Mouse (Mus musculus) forebrain, embryonic 14.5 days (tissue): ENCODE data around the gene Gm20388. TPM values are rescaled to one million over a fixed set of nuclear protein-coding genes. Genes with fewer than 3 reads are reported as not detected.

Source experiments
- ATAC-seq: fragments of 200-750 bp; cut with Nextera tagmentation; 2 replicates; pipeline ENCODE4 v1.8.0; 2017; ENCODE audit warnings: mild to moderate bottlenecking, moderate library complexity
- DNase-seq: peaks from one replicate; pipeline ENCODE4 v3.0.0-alpha.2; 2015; ENCODE audit warnings: low spot score
- H3K27ac ChIP-seq: fragments of 300-500 bp; sonication (generic); 2 replicates; pipeline ENCODE4 v1.5.1; 2014; ENCODE audit warnings: low read depth, mild to moderate bottlenecking, control low read depth, low read length, moderate library complexity
- H3K27me3 ChIP-seq: fragments of 300-500 bp; sonication (generic); replicated peaks from 2 replicates; pipeline ENCODE4 v1.6.1; 2014; ENCODE audit warnings: low read length, control low read depth, mixed read lengths; ENCODE audit not compliant: control insufficient read depth, insufficient read depth
- H3K36me3 ChIP-seq: fragments of 300-500 bp; sonication (generic); 2 replicates; pipeline ENCODE4 v1.6.1; 2014; ENCODE audit warnings: low read length, control low read depth; ENCODE audit not compliant: control insufficient read depth, insufficient read depth
- H3K4me1 ChIP-seq: fragments of 300-500 bp; sonication (generic); 2 replicates; pipeline ENCODE4 v1.6.1; 2014; ENCODE audit warnings: antibody characterized with exemption, low read length, control low read depth; ENCODE audit not compliant: control insufficient read depth, insufficient read depth
- H3K4me2 ChIP-seq: fragments of 300-500 bp; sonication (generic); 2 replicates; pipeline ENCODE4 v1.6.1; 2014; ENCODE audit warnings: mild to moderate bottlenecking, control low read depth, low read length
- H3K4me3 ChIP-seq: fragments of 300-500 bp; sonication (generic); 2 replicates; pipeline ENCODE4 v1.5.1; 2014; ENCODE audit warnings: low read depth, low read length, control low read depth
- H3K9ac ChIP-seq: fragments of 300-500 bp; sonication (generic); 2 replicates; pipeline ENCODE4 v1.6.1; 2014; ENCODE audit warnings: mild to moderate bottlenecking, low read length, control low read depth, moderate library complexity
- H3K9me3 ChIP-seq: fragments of 300-500 bp; sonication (generic); replicated peaks from 2 replicates; pipeline ENCODE4 v1.6.1; 2016; ENCODE audit warnings: low read length, control low read depth, mixed read lengths; ENCODE audit not compliant: control insufficient read depth
- WGBS: fragments of 180-500 bp; shearing (Covaris S2); extraction: QIAGEN DNeasy Blood & Tissue Kit; methylation state at CpG from one replicate; pipeline ENCODE4 v1.1.7; 2014; 5-methylcytosine and 5-hydroxymethylcytosine counted together
- polyA plus RNA-seq: library from polyadenylated mRNA; unstranded; fragments of >200 nt; fragmentation: Nextera tagmentation; extraction: Ambion mirVana; gene quantifications from 2 replicates; pipeline ENCODE4 v1.2.1, GENCODE M21; 2014

The Gm20388 gene
- polyA plus RNA-seq, 1 experiment from 2014 or later: 7.4 TPM

GRCm38 (mm10) chr8:121074848-121075145 is 1164.2 kb downstream of the Gm20388 start:
- no peak for DNase-seq
- Histone ChIP-seq H3K27ac (no peak overlapping the region), H3K4me3 (no peak overlapping the region), H3K36me3 (no peaks in the 10 kb centered on the region), H3K9ac (no peak overlapping the region), H3K9me3 (no peaks in the 10 kb centered on the region), H3K4me2 (no peak overlapping the region), H3K27me3 (peaks cover 91% of the 10 kb centered on the region), H3K4me1 (no peaks in the 10 kb centered on the region)
- ATAC-seq: no peak
- 1% methylated on average over 10 of the region's 10 CpGs for WGBS

DNA sequence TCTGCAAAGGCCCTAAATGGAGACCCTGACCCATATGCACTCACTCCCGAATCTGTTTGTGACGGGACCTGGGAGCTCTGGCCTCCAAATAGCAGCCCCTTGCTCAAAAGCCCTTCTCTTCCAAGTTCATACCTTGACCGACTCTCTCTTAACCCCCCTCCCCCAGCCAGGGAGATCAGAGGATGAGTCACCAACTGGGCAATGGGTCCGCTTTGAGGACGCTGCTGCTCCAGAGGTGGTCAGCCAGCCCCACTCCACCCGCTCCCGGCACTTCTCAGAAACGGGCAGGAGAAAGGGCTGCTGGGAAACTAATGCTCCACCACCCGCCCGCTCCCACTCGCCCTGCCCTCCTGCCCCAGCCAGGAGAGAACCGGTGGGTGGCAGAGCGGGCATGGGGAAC is 1165.3 kb downstream of the Gm20388 start:
- no peak overlapping the region for H3K4me3 ChIP-seq
- ATAC-seq: no peak
- no peak overlapping the region for H3K9ac ChIP-seq
- no peaks in the 10 kb centered on the region for H3K36me3 ChIP-seq
- H3K4me2 ChIP-seq: no peak overlapping the region
- no peaks in the 10 kb centered on the region for H3K9me3 ChIP-seq
- H3K27ac ChIP-seq: no peak overlapping the region
- no peak for DNase-seq
- WGBS: 1% methylated on average over 13 of the region's 13 CpGs
- no peaks in the 10 kb centered on the region for H3K4me1 ChIP-seq
- H3K27me3 ChIP-seq: peaks cover 91% of the 10 kb centered on the region

DNA sequence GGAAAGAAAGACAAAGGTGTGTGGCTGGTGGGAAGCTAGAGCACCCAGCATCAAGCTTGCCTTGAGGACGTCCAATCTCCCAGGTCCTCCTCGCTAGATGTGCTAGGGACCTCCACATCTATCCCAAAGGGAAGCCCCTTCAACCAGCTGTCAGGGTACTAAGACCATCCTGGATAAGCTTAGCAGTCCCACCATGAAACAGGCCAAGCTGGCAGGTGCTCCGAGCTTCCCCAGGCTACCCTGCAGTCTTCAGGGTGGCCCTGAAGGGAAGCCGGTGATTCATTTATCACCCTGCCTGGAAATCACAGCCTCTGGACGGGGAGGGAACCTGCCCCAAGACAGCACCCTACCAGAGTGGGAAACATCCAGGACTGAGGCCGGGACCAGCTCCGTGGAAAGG is 1165.9 kb downstream of the Gm20388 start:
- H3K27me3 ChIP-seq: peaks cover 91% of the 10 kb centered on the region

DNA sequence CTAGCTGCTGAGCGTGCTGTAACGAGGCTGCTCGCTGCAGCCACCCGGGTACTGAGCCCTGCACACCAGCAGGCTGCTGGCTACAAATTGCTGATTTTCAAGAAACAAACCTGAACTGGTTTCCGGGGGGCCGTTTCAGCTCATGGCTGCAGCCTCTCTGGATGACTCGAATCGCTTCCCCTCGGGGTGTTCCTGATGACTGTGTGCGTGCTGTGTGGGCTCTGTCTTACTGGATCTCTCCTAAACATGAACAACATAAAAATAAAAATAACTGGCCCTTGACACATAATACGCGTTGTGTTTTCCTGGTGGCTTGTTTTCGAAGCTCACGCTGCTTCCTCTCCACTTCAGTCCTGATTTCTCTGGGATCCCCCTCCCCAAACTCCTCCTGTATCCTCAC is 1168.1 kb downstream of the Gm20388 start:
- WGBS: under 1% methylated on average over 14 of the region's 14 CpGs
- Histone ChIP-seq H3K36me3 (no peaks in the 10 kb centered on the region), H3K9me3 (no peaks in the 10 kb centered on the region), H3K4me3 (no peak overlapping the region), H3K27me3 (peaks cover 94% of the 10 kb centered on the region), H3K4me2 (no peak overlapping the region), H3K9ac (no peak overlapping the region), H3K4me1 (peaks cover 3% of the 10 kb centered on the region), H3K27ac (no peak overlapping the region)
- DNase-seq (no peak), ATAC-seq (no peak)

More for the DNA sequence above, 1165.9 kb downstream of the Gm20388 start:
- H3K4me1 ChIP-seq: no peaks in the 10 kb centered on the region
- 4% methylated on average over 7 of the region's 7 CpGs for WGBS
- no peak overlapping the region for H3K4me3 ChIP-seq
- H3K9me3 ChIP-seq: no peaks in the 10 kb centered on the region
- H3K4me2 ChIP-seq: no peak overlapping the region
- no peak for DNase-seq
- H3K36me3 ChIP-seq: no peaks in the 10 kb centered on the region
- no peak overlapping the region for H3K9ac ChIP-seq
- ATAC-seq: no peak
- H3K27ac ChIP-seq: no peak overlapping the region

- H3K36me3 ChIP-seq: no peaks in the 10 kb centered on the region
- ATAC-seq (no peak), DNase-seq (no peak)
- H3K27ac ChIP-seq: no peak overlapping the region
- no peak overlapping the region for H3K4me2 ChIP-seq
- peaks cover 94% of the 10 kb centered on the region for H3K27me3 ChIP-seq
- H3K9me3 ChIP-seq: no peaks in the 10 kb centered on the region
- no peak overlapping the region for H3K9ac ChIP-seq
- peaks cover 6% of the 10 kb centered on the region for H3K4me1 ChIP-seq
- WGBS: under 1% methylated on average over 7 of the region's 7 CpGs
- H3K4me3 ChIP-seq: no peak overlapping the region
Measured at GRCm38 (mm10) chr8:121079201-121079600, 1168.6 kb downstream of the Gm20388 start.

- H3K4me2 ChIP-seq: no peak overlapping the region
- H3K27ac ChIP-seq: no peak overlapping the region
- H3K9ac ChIP-seq: no peak overlapping the region
- DNase-seq: no peak
- under 1% methylated on average over 12 of the region's 12 CpGs for WGBS
- H3K9me3 ChIP-seq: no peaks in the 10 kb centered on the region
- H3K36me3 ChIP-seq: no peaks in the 10 kb centered on the region
- peaks cover 6% of the 10 kb centered on the region for H3K4me1 ChIP-seq
- ATAC-seq: no peak
- H3K4me3 ChIP-seq: no peak overlapping the region
- H3K27me3 ChIP-seq: peaks cover 96% of the 10 kb centered on the region
Measured at GRCm38 (mm10) chr8:121079944-121080343, 1169.3 kb downstream of the Gm20388 start.

GRCm38 (mm10) chr8:121080361-121081090 is 1169.9 kb downstream of the Gm20388 start:
- ATAC-seq (no peak), DNase-seq (no peak)
- WGBS: under 1% methylated on average over 49 of the region's 49 CpGs
- peaks cover 6% of the 10 kb centered on the region for H3K4me1 ChIP-seq
- no peaks in the 10 kb centered on the region for H3K9me3 ChIP-seq
- no peaks in the 10 kb centered on the region for H3K36me3 ChIP-seq
- H3K4me3 ChIP-seq: no peak overlapping the region
- H3K27me3 ChIP-seq: peaks cover 99% of the 10 kb centered on the region
- no peak overlapping the region for H3K27ac ChIP-seq
- no peak overlapping the region for H3K4me2 ChIP-seq
- H3K9ac ChIP-seq: no peak overlapping the region

- Histone ChIP-seq H3K27ac (no peak overlapping the region), H3K9ac (no peak overlapping the region), H3K9me3 (no peaks in the 10 kb centered on the region), H3K36me3 (no peaks in the 10 kb centered on the region), H3K4me3 (no peak overlapping the region), H3K4me2 (no peak overlapping the region), H3K27me3 (peaks cover 99% of the 10 kb centered on the region), H3K4me1 (peaks cover 6% of the 10 kb centered on the region)
- ATAC-seq (no peak), DNase-seq (no peak)
- 0% methylated on average over 7 of the region's 7 CpGs for WGBS
Measured at GRCm38 (mm10) chr8:121081398-121081797, 1170.8 kb downstream of the Gm20388 start.

- WGBS: under 1% methylated on average over 57 of the region's 57 CpGs
Measured at GRCm38 (mm10) chr8:121082218-121083092, 1171.8 kb downstream of the Gm20388 start.

More at GRCm38 (mm10) chr8:121082218-121083092, 1171.8 kb downstream of the Gm20388 start:
- H3K9ac ChIP-seq: no peak overlapping the region
- peak overlapping the region; percentile 61 for H3K4me2 ChIP-seq
- DNase-seq: no peak
- H3K27ac ChIP-seq: no peak overlapping the region
- H3K27me3 ChIP-seq: peaks cover 99% of the 10 kb centered on the region
- no peaks in the 10 kb centered on the region for H3K36me3 ChIP-seq
- H3K9me3 ChIP-seq: no peaks in the 10 kb centered on the region
- ATAC-seq: no peak
- H3K4me3 ChIP-seq: peak overlapping the region; percentile 32
- H3K4me1 ChIP-seq: peaks cover 6% of the 10 kb centered on the region
